Mouse (Mus musculus) kidney, adult 9 months (tissue): Measurements from ENCODE around the gene Sptb.

Source experiments
- DNase-seq: peaks from one replicate; pipeline ENCODE4 v3.0.0; 2022

Gene Sptb

GRCm38 (mm10) chr12:76604546-76604945, 105.8 kb downstream of the Sptb start:
- no peak for DNase-seq

GRCm38 (mm10) chr12:76603779-76604178, 106.6 kb downstream of the Sptb start:
- DNase-seq = no peak

- peak; percentile 72 for DNase-seq
Measured at GRCm38 (mm10) chr12:76598196-76598928, 112.0 kb downstream of the Sptb start.

- DNase-seq = peak; percentile 66
Measured at GRCm38 (mm10) chr12:76597577-76598100, 112.7 kb downstream of the Sptb start.

- DNase-seq = peak; percentile 76
Measured at GRCm38 (mm10) chr12:76596292-76597023, 113.9 kb downstream of the Sptb start.

GRCm38 (mm10) chr12:76595830-76596229, 114.5 kb downstream of the Sptb start:
- DNase-seq = no peak

GRCm38 (mm10) chr12:76594556-76594955, 115.8 kb downstream of the Sptb start:
- DNase-seq = no peak

GRCm38 (mm10) chr12:76593839-76594322, 116.5 kb downstream of the Sptb start:
- DNase-seq = peak; percentile 61

- no peak for DNase-seq
Measured at GRCm38 (mm10) chr12:76593254-76593653, 117.1 kb downstream of the Sptb start.

- DNase-seq = peak; percentile 57
Measured at GRCm38 (mm10) chr12:76592213-76592612, 118.1 kb downstream of the Sptb start.

GRCm38 (mm10) chr12:76591037-76591436, 119.3 kb downstream of the Sptb start:
- no peak for DNase-seq

GRCm38 (mm10) chr12:76589531-76589930, 120.8 kb downstream of the Sptb start:
- DNase-seq = no peak

- DNase-seq = no peak
Measured at GRCm38 (mm10) chr12:76587357-76587756, 123.0 kb downstream of the Sptb start.

GRCm38 (mm10) chr12:76585028-76585427, 125.3 kb downstream of the Sptb start:
- no peak for DNase-seq

- DNase-seq = no peak
Measured at GRCm38 (mm10) chr12:76583454-76583853, 126.9 kb downstream of the Sptb start.

- DNase-seq = peak; percentile 55
Measured at GRCm38 (mm10) chr12:76582841-76583240, 127.5 kb downstream of the Sptb start.

- DNase-seq = peak; percentile 43
Measured at GRCm38 (mm10) chr12:76582139-76582538, 128.2 kb downstream of the Sptb start.

GRCm38 (mm10) chr12:76579806-76580205, 130.5 kb downstream of the Sptb start:
- DNase-seq = no peak

GRCm38 (mm10) chr12:76578465-76578864, 131.9 kb downstream of the Sptb start:
- peak; percentile 46 for DNase-seq

- no peak for DNase-seq
Measured at GRCm38 (mm10) chr12:76577858-76578257, 132.5 kb downstream of the Sptb start.

GRCm38 (mm10) chr12:76576806-76577205, 133.5 kb downstream of the Sptb start:
- DNase-seq = no peak

GRCm38 (mm10) chr12:76576061-76576460, 134.3 kb downstream of the Sptb start:
- DNase-seq = no peak

GRCm38 (mm10) chr12:76574815-76575214, 135.5 kb downstream of the Sptb start:
- DNase-seq = no peak

GRCm38 (mm10) chr12:76573381-76573780, 137.0 kb downstream of the Sptb start:
- peak; percentile 71 for DNase-seq
